10 mouse cellular contexts compared by ENCODE assay signal in genomic region chr13:112340205-112340604, GRCm38 (mm10). TPM values are rescaled to one million over a fixed set of nuclear protein-coding genes. Genes with fewer than 3 reads are reported as not detected.
DNase-seq lines count a peak whose midpoint lies in the region; ATAC-seq lines count a peak whose summit lies in the region.
"Had no signal": no experiment of that assay in that cellular context is flagged by ENCODE, and none has a peak within 500 bp of the region (broad histone marks: within the 10 kb centered on the region; RNA-seq: fewer than 3 reads in every experiment).

No protein-coding gene starts in this region.

- no peaks in the 10 kb centered on the region for H3K36me3 ChIP-seq in stomach, embryonic 15.5 days

- DNase-seq in kidney, adult 11 months: peak; percentile 21
- no peak for DNase-seq in kidney, adult 18-20 months
- DNase-seq in gastrocnemius, postnatal 14 days: peak; percentile 63
- DNase-seq in kidney, postnatal 10 days: peak; percentile 60
- no peak for DNase-seq in right cerebral cortex, postnatal 14 days
- DNase-seq in embryo, embryonic 10 days (ENCODE audit: low spot score): no peak
- DNase-seq in T-cell, adult 2 months (ENCODE audit: low spot score): no peak
- DNase-seq: cerebellum, adult 2 months had no signal

- no peaks in the 10 kb centered on the region for H3K9me3 ChIP-seq in stomach, embryonic 15.5 days

- no peak overlapping the region for H3K4me3 ChIP-seq in stomach, embryonic 15.5 days (replicated peaks)
- H3K4me3 ChIP-seq: erythroblast, embryonic 14.5 days had no signal

- intact Hi-C loops in gastrocnemius, postnatal 14 days (cut with DNase I; ENCODE audit: low total_unique reads): no loop called here

- ATAC-seq in stomach, embryonic 15.5 days (ENCODE audit: insufficient read depth, low FRiP score, low read depth): peak; percentile 39; the same call in 1 of the 2 replicates

- H3K27me3 ChIP-seq in stomach, embryonic 15.5 days (replicated peaks): no peaks in the 10 kb centered on the region

- 46% methylated on average over 8 of the region's 8 CpGs for WGBS in stomach, embryonic 15.5 days

- H3K4me2 ChIP-seq in stomach, embryonic 15.5 days: 0 out of 2 replicates have a peak overlapping the region, but pooled peaks have one; percentile 19

- H3K27ac ChIP-seq in stomach, embryonic 15.5 days: peak overlapping the region; percentile 44; the same call in 1 of the 2 replicates

- H3K4me1 ChIP-seq in stomach, embryonic 15.5 days: no peaks in the 10 kb centered on the region

- H3K9ac ChIP-seq in stomach, embryonic 15.5 days: no peak overlapping the region

RNA-seq across cellular contexts. Expression of gene Ankrd55, which starts 52.0 kb away (rescaled TPM):
- total RNA-seq in gastrocnemius, postnatal 14 days (2021): under 1 TPM in 1 of 2 experiments, not detected in 1; 0.09 TPM
- polyA plus RNA-seq in stomach, embryonic 15.5 days (2015; fragmentation: Nextera tagmentation; extraction: Ambion mirVana): 0.24 and 0.37 TPM in 2 replicates
- polyA plus RNA-seq: erythroblast, embryonic 14.5 days had no signal

Comparison
In these comparisons a context has a peak if more than half of its experiments do, and no peak if none do; other contexts are left out.
1. DNase-seq: peak in kidney, adult 11 months (single experiment), gastrocnemius, postnatal 14 days (single experiment) and kidney, postnatal 10 days (single experiment); none in kidney, adult 18-20 months (single experiment), right cerebral cortex, postnatal 14 days (single experiment), embryo, embryonic 10 days (single experiment) and T-cell, adult 2 months (single experiment).